Mouse (Mus musculus) stomach, embryonic 15.5 days (tissue): ENCODE measurements at regions not wholly inside any gene's neighbourhood (a gene's known extent, or its start where the extent isn't known, plus 50 kb on each side); places are given as distances from the start of the nearest gene placed in this dataset.

Experiments used
- ATAC-seq: fragments of 200-750 bp; cut with Nextera tagmentation; 2 replicates; pipeline ENCODE4 v1.8.0; 2017; ENCODE audit warnings: low read depth, moderate number of reproducible peaks, moderate TSS enrichment; ENCODE audit not compliant: insufficient read depth, low FRiP score
- H3K27ac ChIP-seq: fragments of 300-500 bp; sonication (generic); 2 replicates; pipeline ENCODE4 v1.5.1; 2015; ENCODE audit warnings: mild to moderate bottlenecking, inconsistent platforms
- H3K27me3 ChIP-seq: fragments of 300-500 bp; sonication (generic); replicated peaks from 2 replicates; pipeline ENCODE4 v1.6.1; 2015; ENCODE audit warnings: inconsistent platforms
- H3K36me3 ChIP-seq: fragments of 300-500 bp; sonication (generic); 2 replicates; pipeline ENCODE4 v1.6.1; 2015; ENCODE audit warnings: inconsistent platforms
- H3K4me1 ChIP-seq: fragments of 300-500 bp; sonication (generic); 2 replicates; pipeline ENCODE4 v1.6.1; 2015; ENCODE audit warnings: inconsistent platforms
- H3K4me2 ChIP-seq: fragments of 300-500 bp; sonication (generic); 2 replicates; pipeline ENCODE4 v1.6.1; 2015; ENCODE audit warnings: mild to moderate bottlenecking, inconsistent platforms
- H3K4me3 ChIP-seq: fragments of 300-500 bp; sonication (generic); replicated peaks from 2 replicates; pipeline ENCODE4 v1.5.1; 2015; ENCODE audit warnings: inconsistent platforms
- H3K9ac ChIP-seq: fragments of 300-500 bp; sonication (generic); 2 replicates; pipeline ENCODE4 v1.6.1; 2015; ENCODE audit warnings: inconsistent platforms
- H3K9me3 ChIP-seq: fragments of 300-500 bp; sonication (generic); 2 replicates; pipeline ENCODE4 v1.6.1; 2016; ENCODE audit warnings: inconsistent platforms
- WGBS: fragments of 180-500 bp; shearing (Covaris S2); methylation state at CpG from one replicate; pipeline ENCODE4 v1.1.7; 2015; 5-methylcytosine and 5-hydroxymethylcytosine counted together

DNA sequence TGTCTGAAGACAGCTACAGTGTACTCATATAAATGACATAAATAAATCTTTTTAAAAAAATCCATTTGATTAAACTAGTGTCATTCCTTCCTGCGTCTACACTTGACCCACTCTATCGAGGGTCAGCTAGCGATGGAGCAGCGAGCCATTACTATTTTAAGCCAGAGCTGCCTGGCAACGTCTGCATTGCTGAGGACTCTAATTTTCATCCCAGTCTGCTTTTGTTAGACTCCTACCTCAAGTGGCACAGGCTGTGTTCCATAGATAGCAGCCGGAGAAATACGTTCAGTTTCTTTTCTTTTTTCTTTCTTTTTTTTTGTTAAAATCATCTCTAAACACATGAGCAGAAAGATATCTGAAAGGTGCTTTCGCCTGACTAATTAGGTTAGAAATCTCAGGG, 211.5 kb downstream of the Dusp6 start:
- H3K27me3 ChIP-seq, result no peaks in the 10 kb centered on the region
- H3K4me1 ChIP-seq, result no peaks in the 10 kb centered on the region
- H3K36me3 ChIP-seq, result no peaks in the 10 kb centered on the region
- no peaks in the 10 kb centered on the region for H3K9me3 ChIP-seq
- ATAC-seq, result no peak
- no peak overlapping the region for H3K4me3 ChIP-seq
- no peak overlapping the region for H3K9ac ChIP-seq
- 85% methylated on average over 8 of the region's 8 CpGs for WGBS
- no peak overlapping the region for H3K27ac ChIP-seq
- no peak overlapping the region for H3K4me2 ChIP-seq

DNA sequence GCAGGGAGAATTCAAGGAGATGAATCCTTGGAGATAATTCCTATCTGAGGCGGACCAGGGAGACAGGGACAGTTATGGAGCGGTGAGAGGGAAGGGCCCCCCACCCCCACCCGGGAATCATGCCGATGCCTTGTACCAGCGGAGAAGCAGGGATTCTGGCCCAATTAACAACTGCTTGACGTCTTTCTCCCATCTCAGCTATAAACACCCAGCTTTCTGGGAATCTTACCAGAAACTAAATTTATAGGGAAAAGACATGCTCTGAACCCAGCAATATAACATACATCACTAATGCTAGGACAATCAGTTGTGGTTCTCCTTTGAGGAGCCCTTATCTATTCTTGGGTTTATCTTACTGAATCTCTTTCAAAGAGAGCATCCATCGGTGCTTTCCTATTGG, 213.2 kb downstream of the Dusp6 start:
- no peak overlapping the region for H3K4me3 ChIP-seq
- H3K27me3 ChIP-seq, result no peaks in the 10 kb centered on the region
- H3K27ac ChIP-seq, result no peak overlapping the region
- no peak for ATAC-seq
- no peaks in the 10 kb centered on the region for H3K36me3 ChIP-seq
- H3K9ac ChIP-seq, result no peak overlapping the region
- no peaks in the 10 kb centered on the region for H3K9me3 ChIP-seq
- 79% methylated on average over 7 of the region's 7 CpGs for WGBS
- H3K4me1 ChIP-seq, result no peaks in the 10 kb centered on the region
- no peak overlapping the region for H3K4me2 ChIP-seq

DNA sequence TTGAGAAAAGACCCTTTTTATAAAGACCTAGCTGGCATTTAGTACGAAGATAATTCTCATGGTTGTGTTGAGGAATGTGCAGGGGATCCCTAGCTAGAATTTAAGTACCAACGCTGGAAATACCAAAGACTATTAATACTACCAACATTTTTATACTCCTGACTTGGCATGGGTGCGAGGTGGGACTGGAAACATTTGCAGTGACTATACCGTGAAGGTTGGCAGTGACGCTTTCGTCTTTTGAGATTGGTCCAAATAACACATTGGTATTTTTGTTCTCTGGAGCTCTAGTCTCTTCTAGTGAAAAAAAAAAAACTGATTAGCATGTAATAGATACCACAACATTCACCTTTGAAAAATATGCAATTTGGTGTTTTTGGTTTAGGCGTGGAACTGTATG, 213.7 kb downstream of the Dusp6 start:
- no peak overlapping the region for H3K9ac ChIP-seq
- H3K9me3 ChIP-seq, result no peaks in the 10 kb centered on the region
- no peak overlapping the region for H3K27ac ChIP-seq
- no peaks in the 10 kb centered on the region for H3K27me3 ChIP-seq
- H3K4me3 ChIP-seq, result no peak overlapping the region
- no peak overlapping the region for H3K4me2 ChIP-seq
- WGBS, result 87% methylated on average over 7 of the region's 7 CpGs
- ATAC-seq, result no peak
- H3K4me1 ChIP-seq, result no peaks in the 10 kb centered on the region
- no peaks in the 10 kb centered on the region for H3K36me3 ChIP-seq

DNA sequence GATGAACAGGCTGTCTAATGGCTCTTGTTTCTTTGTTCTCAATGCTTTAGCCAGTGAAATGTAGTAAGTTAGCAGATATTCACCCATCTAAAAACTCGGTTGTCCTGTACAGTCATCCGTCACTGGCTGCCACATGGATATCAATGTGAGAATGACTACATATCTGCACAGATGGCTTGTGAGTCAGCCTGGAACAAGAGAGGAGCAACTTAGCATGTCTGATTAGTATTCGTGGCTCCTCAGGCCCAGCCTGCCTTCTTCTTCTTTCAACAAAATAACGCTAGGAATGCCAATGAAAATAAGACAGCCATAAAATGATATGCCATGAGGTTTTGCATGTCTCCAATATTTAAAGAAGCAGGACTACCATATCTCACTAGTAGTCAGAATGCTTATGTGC, 217.5 kb downstream of the Dusp6 start:
- Histone ChIP-seq H3K27me3 (no peaks in the 10 kb centered on the region), H3K27ac (no peak overlapping the region), H3K4me1 (no peaks in the 10 kb centered on the region), H3K4me3 (no peak overlapping the region), H3K4me2 (no peak overlapping the region), H3K9ac (no peak overlapping the region), H3K9me3 (no peaks in the 10 kb centered on the region), H3K36me3 (no peaks in the 10 kb centered on the region)
- ATAC-seq, result no peak
- WGBS, result 77% methylated on average over 4 of the region's 4 CpGs

DNA sequence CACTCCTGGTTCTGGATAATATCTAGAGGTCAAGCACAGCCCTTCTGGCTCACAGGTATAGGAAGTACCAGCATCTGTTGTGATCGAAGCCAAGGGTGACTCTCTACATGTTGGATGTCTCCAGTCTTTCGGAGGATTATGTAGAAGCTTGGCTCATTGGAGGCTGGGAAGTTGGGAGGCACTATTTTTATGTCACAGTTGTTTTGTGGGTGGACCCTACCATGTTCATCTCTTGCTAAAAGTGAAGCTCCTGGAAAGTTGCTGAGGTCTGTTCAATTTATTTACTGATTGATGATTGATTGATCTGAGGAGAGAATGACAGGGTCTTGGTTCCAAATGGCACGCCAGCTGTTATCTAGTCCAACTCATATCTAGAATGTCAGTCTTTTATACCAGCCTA, 219.0 kb downstream of the Dusp6 start:
- Histone ChIP-seq H3K4me1 (no peaks in the 10 kb centered on the region), H3K36me3 (no peaks in the 10 kb centered on the region), H3K4me2 (no peak overlapping the region), H3K9me3 (no peaks in the 10 kb centered on the region), H3K27ac (no peak overlapping the region), H3K9ac (no peak overlapping the region), H3K27me3 (no peaks in the 10 kb centered on the region), H3K4me3 (no peak overlapping the region)
- WGBS, result 88% methylated on average over 3 of the region's 3 CpGs
- no peak for ATAC-seq

DNA sequence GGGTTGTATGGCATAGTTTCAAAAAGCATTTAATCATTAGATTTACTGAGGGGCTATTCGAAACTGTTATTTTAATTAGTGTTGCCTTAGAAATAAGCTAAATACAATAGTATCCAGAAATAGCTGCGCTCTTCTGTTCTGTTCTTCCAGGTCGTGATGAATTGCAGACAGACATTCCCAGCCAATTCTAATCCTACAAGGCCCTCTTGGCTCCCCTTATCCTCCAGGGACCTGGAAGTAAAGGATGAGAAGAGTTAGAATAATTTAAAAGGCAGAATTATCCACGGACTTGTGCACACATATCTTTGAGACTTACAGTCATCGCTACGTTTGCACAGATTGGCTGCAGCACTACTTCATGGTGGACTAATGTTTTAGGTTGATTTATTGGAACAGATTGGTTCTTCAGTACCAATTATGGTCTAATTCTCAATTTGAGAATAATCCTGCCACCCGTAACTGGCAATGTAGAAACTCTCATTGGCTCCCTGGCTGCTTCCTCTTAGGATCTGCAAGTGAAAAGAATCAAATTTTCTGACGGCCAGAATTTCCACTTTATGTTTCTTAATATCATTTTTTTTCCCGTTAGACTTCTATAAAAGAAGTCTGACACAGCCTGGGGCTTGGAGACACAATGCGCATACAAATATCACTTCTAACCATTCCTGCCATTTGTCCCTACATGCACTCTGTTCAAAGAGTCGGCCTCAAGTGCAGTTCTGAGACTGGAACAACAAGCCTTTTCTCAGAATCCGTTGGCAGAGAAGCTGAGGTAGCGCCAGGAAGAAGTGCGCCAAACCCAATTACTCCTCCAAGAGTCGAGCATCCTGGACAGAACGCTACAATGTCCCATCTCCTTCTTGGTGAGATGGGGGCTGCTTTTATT, 225.4 kb downstream of the Dusp6 start:
- H3K4me1 ChIP-seq, result no peaks in the 10 kb centered on the region
- no peaks in the 10 kb centered on the region for H3K36me3 ChIP-seq
- WGBS, result 85% methylated on average over 16 of the region's 16 CpGs
- H3K9me3 ChIP-seq, result no peaks in the 10 kb centered on the region
- no peak overlapping the region for H3K27ac ChIP-seq
- no peak overlapping the region for H3K9ac ChIP-seq
- no peak overlapping the region for H3K4me3 ChIP-seq
- no peak for ATAC-seq
- no peaks in the 10 kb centered on the region for H3K27me3 ChIP-seq
- H3K4me2 ChIP-seq, result no peak overlapping the region

DNA sequence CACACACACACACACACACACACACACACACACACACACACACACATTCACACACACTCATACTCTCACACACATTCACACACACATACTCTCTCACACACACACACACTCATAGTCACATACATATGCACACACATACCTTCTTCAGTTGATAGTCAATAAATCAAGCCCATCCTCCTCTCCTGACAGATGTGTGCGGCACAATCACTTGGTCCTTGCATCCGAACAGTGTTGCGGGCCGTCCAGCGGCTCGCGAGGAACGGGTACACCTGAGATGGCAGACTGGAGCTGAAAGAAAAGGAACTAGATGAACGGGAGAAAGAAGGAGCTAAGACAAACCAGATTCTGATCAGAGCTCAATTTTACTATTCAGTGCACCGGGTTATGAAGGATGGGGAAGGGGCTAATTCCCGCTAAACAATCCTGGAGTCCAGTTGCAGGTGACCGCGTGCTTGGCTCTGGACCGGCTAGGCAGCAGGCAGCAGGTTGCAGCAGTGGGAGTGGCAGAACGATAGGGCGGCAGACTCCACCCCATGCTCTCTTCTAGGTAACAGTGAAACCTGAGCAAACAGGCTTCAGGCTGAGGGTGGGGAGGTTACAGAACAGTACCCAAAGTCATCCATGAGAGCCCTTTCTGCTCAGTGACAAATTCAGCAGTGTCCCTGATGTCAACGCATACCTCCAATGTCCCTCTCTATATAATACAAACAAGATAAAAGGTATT, 247.8 kb downstream of the Csl start:
- Histone ChIP-seq H3K27ac (no peak overlapping the region), H3K4me3 (peak overlapping the region; percentile 13; the same call in 1 of the 2 replicates), H3K9me3 (no peaks in the 10 kb centered on the region), H3K9ac (no peak overlapping the region), H3K27me3 (no peaks in the 10 kb centered on the region), H3K4me2 (peak overlapping the region; percentile 34; the same call in 1 of the 2 replicates), H3K36me3 (no peaks in the 10 kb centered on the region), H3K4me1 (no peaks in the 10 kb centered on the region)
- peak; percentile 84 for ATAC-seq
- WGBS, result 61% methylated on average over 17 of the region's 17 CpGs

DNA sequence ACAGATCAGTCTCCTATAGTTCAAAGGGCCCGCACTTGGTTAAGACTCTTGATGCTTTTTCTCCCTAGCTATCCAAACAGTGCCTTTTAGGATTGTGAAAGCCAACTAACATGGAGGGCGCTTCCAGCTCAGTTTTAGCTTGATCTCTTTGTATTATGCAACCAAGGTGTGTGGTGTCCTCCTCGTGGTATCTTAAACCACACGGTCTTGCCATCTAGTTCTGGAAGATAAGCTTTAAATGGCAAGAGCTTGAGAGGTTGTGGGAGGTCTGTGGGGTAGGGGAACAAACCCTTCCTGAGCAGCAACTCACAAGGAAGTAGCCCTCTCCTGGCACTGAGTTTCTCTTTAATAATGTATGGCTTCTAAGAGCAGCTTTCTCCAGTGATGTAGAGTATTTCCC, 241.5 kb downstream of the Csl start:
- no peak for ATAC-seq
- Histone ChIP-seq H3K36me3 (no peaks in the 10 kb centered on the region), H3K9me3 (no peaks in the 10 kb centered on the region), H3K9ac (no peak overlapping the region), H3K4me1 (0 out of 2 replicates have a peak, but pooled peaks cover 3% of the 10 kb centered on the region), H3K27ac (no peak overlapping the region), H3K4me3 (no peak overlapping the region), H3K27me3 (no peaks in the 10 kb centered on the region), H3K4me2 (no peak overlapping the region)
- WGBS, result 86% methylated on average over 4 of the region's 4 CpGs

DNA sequence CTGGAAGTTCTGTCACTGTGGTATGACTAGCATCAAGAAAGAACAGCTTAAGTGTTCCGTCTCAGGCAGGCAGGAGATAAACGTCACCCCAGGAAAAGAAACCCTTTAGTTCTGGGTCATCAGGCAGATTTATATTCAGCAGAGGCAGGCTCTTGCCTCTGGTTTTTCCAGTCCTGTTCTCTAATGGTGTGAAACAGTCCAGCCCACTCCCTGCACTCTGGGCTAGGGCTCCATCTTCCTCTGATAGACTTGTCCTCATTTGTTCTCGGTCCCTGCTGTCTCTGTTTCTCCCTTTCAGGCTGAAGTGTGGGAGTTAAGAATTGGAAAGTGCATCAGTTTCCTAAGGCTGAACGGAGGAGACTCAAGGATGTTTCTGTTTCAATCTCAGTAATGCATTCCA, 240.0 kb downstream of the Csl start:
- no peak overlapping the region for H3K27ac ChIP-seq
- ATAC-seq, result no peak
- no peaks in the 10 kb centered on the region for H3K27me3 ChIP-seq
- no peak overlapping the region for H3K4me2 ChIP-seq
- WGBS, result 35% methylated on average over 4 of the region's 4 CpGs
- no peak overlapping the region for H3K9ac ChIP-seq
- 0 out of 2 replicates have a peak, but pooled peaks cover 6% of the 10 kb centered on the region for H3K4me1 ChIP-seq
- no peaks in the 10 kb centered on the region for H3K9me3 ChIP-seq
- H3K4me3 ChIP-seq, result no peak overlapping the region
- H3K36me3 ChIP-seq, result no peaks in the 10 kb centered on the region

DNA sequence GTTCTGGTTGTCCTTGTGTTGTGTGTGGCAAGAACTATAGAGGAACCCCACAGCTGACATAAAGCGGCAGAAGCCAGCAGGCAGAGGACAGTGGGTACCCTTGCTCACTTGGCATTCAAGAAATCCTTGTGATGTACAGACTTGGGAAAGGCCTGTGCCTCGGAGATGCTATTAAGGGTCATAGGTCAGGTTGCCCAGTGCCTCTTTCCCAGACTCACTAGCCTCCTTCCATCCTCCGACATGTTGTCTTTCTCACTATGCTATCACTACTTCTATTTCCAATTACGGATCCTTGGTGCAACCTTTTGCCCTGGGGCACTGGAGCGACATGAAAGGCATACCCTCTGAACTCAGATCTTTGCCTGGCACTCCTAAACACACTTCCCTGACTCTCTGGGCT, 235.6 kb downstream of the Csl start:
- H3K27ac ChIP-seq, result no peak overlapping the region
- no peaks in the 10 kb centered on the region for H3K36me3 ChIP-seq
- 0 out of 2 replicates have a peak, but pooled peaks cover 7% of the 10 kb centered on the region for H3K4me1 ChIP-seq
- 0 out of 2 replicates have a peak overlapping the region, but pooled peaks have one; percentile 37 for H3K4me2 ChIP-seq
- no peak for ATAC-seq
- 59% methylated on average over 5 of the region's 5 CpGs for WGBS
- H3K9me3 ChIP-seq, result no peaks in the 10 kb centered on the region
- H3K27me3 ChIP-seq, result no peaks in the 10 kb centered on the region
- no peak overlapping the region for H3K9ac ChIP-seq
- no peak overlapping the region for H3K4me3 ChIP-seq

DNA sequence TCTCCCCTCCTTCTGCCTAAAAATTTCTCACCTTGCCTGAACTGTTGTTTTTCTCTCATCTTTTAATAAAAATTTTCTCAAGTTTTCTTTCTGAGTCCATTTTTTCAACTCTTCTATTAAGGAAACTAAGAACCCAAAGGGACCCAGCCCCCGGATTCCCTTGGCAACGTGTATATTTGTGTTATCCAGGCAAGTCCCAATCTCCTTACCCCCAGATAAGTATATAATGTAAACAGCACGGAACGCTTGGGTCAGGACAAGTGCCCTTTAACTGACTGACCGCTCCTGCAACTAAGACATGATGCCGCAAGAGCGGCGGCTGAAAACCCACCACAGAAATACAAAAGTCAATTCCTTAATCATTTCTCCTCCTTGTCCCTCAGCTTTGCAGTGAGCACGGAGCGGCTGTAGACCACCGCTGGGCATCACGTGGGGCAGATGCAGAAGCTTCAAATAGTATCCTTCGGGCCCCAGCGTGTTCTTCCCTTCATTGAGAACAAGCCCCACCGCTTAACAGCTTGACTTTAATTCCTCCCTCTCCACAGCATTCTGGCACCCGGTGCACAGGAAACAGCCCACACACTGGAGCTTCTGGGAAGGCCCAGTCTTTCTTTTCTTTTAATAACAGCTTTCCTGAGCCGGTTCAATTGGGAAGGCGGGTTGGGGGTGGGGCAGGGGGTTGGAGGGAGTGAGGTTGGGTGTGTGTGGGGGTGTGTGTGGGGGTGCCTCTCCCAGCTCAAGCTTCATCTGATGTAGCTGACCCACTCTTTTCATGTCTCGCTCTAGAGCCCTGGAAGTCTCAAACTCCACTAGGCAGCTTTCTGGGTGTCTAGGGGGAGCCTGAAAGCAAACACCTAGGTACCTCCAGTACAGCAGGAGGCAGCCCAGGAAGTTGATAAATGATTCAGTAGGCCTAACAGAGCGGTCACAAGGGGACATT, 234.9 kb downstream of the Csl start:
- Histone ChIP-seq H3K27me3 (no peaks in the 10 kb centered on the region), H3K36me3 (no peaks in the 10 kb centered on the region), H3K9me3 (no peaks in the 10 kb centered on the region), H3K27ac (no peak overlapping the region), H3K4me2 (peak overlapping the region; percentile 37), H3K4me3 (no peak overlapping the region), H3K9ac (no peak overlapping the region), H3K4me1 (0 out of 2 replicates have a peak, but pooled peaks cover 6% of the 10 kb centered on the region)
- peak; percentile 47; the same call in 1 of the 2 replicates for ATAC-seq
- 15% methylated on average over 20 of the region's 20 CpGs for WGBS
